Mouse (Mus musculus): Measurements from ENCODE around the gene Tns3. TPM values are rescaled to one million over a fixed set of nuclear protein-coding genes. Genes with fewer than 3 reads are reported as not detected.

Tns3 gene
- polyA plus RNA-seq (2012; rRNA removed) = 23.7 and 24.2 TPM in 2 replicates

DNA sequence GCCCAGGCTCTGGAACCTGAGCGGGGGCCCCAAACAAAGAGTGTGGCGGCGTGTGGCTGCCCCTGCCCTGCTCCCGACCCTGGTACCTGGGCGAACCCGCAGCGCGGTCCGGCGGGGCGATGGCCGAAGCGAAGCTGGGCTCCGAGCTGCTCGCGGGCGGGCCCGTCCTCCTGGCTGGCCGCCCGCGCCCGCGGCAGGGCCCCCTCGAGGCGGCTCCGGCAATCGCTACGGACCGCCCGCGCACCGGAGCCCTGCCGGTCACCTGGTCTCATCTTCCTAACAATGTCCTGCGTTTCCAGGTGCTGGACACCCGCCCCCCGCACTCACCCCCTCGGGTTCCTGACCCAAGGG is at the start of gene Tns3:
Gene Tns3, minus strand, starts transcription at position 143 of the 351 bp plus-strand sequence.
- Histone ChIP-seq H3K27ac (ENCODE audit: insufficient read depth, low read length) (peak within 1 kb of the TSS; percentile 34; the same call in 1 of the 2 replicates), H3K4me1 (ENCODE audit: control insufficient read depth, insufficient read depth, low read length) (no peaks in the 10 kb centered on the region), H3K4me3 (ENCODE audit: insufficient read depth, low read length) (peak within 1 kb of the TSS; percentile 21)
- TF ChIP-seq POLR2A (IDR thresholded peaks at IDR 0.05; ENCODE audit: extremely low read depth, insufficient read depth, low read length) (no peak), CTCF (IDR thresholded peaks at IDR 0.05; ENCODE audit: extremely low read depth, insufficient read depth, low read length) (no peak)

DNA sequence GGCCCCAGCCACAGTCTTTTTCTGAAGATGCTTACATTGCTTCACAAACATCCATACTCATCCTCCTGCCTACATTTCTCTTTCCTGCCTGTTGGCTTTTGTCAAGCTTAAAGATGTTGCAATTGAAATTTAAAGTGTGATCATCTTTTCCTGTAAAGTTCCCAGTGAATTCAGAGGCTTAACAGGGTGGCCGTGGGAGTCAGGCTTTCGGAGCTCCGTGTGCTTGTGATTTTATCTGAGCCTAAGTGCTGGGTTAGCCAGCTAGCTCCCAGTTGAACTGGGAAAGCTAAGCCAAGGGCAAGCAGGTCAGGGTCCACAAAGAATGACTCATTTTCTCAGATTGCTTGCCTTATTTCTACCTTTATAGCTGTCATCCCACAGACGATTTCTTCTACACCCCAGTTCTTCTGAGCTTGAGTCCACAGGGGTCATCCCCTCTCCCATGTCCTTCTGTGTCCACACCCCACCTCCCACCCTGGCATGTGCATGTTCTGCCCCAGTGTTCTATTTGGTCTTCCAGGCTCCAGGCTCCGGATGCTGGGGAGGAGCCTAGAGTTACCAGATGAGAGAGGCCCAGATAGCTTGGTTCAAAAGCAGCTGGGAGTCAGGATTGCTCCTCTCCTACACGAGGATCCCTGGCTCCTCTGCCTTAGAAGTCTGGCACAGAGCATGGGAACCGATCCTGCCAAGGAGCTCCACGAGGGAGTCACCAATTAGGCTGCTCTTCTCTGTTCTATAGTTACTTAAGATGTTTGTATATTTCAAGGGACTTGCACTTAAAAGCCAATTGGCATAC is 42.1 kb upstream of the Tns3 start:
- TF ChIP-seq CTCF (IDR thresholded peaks at IDR 0.05; ENCODE audit: extremely low read depth, insufficient read depth, low read length) = no peak
- TF ChIP-seq POLR2A (IDR thresholded peaks at IDR 0.05; ENCODE audit: extremely low read depth, insufficient read depth, low read length) = no peak

DNA sequence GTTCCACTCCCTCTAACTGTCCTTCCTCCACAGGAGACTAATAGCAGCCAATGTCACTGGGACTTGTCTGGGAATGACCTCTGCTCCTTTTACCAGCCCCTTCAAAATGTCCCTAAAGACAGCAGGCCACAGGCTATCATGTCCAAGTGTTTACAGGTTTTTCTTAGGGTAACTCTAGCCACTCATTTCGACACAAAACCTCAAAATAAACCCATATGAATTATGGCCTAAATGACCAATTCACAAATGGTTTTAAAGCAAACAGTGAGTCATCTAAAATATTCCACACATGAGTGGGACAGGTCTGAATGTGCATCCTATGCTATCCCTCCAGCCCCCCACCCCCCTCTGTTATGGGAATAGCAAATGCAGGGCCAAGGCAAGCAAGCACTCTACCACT is 40.8 kb upstream of the Tns3 start:
- TF ChIP-seq POLR2A (IDR thresholded peaks at IDR 0.05; ENCODE audit: extremely low read depth, insufficient read depth, low read length) = no peak
- TF ChIP-seq CTCF (IDR thresholded peaks at IDR 0.05; ENCODE audit: extremely low read depth, insufficient read depth, low read length) = no peak
- Histone ChIP-seq H3K4me1 (ENCODE audit: control insufficient read depth, insufficient read depth, low read length) (no peaks in the 10 kb centered on the region), H3K4me3 (ENCODE audit: insufficient read depth, low read length) (no peak overlapping the region), H3K27ac (ENCODE audit: insufficient read depth, low read length) (no peak overlapping the region)

More for the DNA sequence above, 42.1 kb upstream of the Tns3 start:
- no peak overlapping the region for H3K27ac ChIP-seq (ENCODE audit: insufficient read depth, low read length)
- no peaks in the 10 kb centered on the region for H3K4me1 ChIP-seq (ENCODE audit: control insufficient read depth, insufficient read depth, low read length)
- no peak overlapping the region for H3K4me3 ChIP-seq (ENCODE audit: insufficient read depth, low read length)

DNA sequence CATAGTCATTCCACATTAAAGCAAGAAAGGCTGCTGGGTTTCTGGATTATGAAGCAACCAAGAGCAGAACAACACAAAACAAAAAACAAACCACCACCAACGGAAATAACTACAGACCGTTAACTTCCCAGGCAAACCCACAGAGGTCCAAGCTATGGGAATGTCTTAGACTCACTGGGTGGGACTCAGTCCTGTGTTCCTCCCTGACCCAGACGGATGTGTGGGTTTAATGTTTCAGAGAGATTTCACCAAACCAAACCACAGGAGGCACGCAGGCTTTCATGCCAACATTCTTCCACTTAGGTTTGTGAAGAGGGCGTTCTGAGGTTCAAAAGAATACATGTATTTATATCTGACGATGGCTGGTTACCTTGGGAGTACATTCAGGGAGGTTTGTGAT is 39.5 kb upstream of the Tns3 start:
- Histone ChIP-seq H3K4me1 (ENCODE audit: control insufficient read depth, insufficient read depth, low read length) (no peaks in the 10 kb centered on the region), H3K4me3 (ENCODE audit: insufficient read depth, low read length) (no peak overlapping the region), H3K27ac (ENCODE audit: insufficient read depth, low read length) (no peak overlapping the region)
- no peak for TF ChIP-seq CTCF (IDR thresholded peaks at IDR 0.05; ENCODE audit: extremely low read depth, insufficient read depth, low read length)
- no peak for TF ChIP-seq POLR2A (IDR thresholded peaks at IDR 0.05; ENCODE audit: extremely low read depth, insufficient read depth, low read length)

DNA sequence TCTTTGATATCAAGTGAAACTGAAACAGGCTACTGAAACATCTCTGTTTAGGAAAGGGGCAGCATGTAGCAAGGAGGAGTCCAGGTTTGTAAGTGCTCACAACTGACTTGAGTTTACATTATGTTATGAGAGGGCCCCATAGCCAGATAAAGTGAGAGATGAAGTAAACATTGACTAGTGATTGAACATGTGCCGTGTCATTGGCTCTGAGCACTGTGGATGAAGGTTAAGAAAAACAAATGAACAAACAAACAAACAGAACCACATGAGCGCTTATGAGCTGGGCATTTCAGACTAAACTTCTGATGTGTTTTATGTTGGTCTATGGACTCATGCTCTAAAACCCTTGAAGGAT is 38.2 kb upstream of the Tns3 start:
- H3K4me3 ChIP-seq (ENCODE audit: insufficient read depth, low read length) = no peak overlapping the region
- no peak overlapping the region for H3K27ac ChIP-seq (ENCODE audit: insufficient read depth, low read length)
- no peak for TF ChIP-seq CTCF (IDR thresholded peaks at IDR 0.05; ENCODE audit: extremely low read depth, insufficient read depth, low read length)
- no peak for TF ChIP-seq POLR2A (IDR thresholded peaks at IDR 0.05; ENCODE audit: extremely low read depth, insufficient read depth, low read length)
- no peaks in the 10 kb centered on the region for H3K4me1 ChIP-seq (ENCODE audit: control insufficient read depth, insufficient read depth, low read length)

DNA sequence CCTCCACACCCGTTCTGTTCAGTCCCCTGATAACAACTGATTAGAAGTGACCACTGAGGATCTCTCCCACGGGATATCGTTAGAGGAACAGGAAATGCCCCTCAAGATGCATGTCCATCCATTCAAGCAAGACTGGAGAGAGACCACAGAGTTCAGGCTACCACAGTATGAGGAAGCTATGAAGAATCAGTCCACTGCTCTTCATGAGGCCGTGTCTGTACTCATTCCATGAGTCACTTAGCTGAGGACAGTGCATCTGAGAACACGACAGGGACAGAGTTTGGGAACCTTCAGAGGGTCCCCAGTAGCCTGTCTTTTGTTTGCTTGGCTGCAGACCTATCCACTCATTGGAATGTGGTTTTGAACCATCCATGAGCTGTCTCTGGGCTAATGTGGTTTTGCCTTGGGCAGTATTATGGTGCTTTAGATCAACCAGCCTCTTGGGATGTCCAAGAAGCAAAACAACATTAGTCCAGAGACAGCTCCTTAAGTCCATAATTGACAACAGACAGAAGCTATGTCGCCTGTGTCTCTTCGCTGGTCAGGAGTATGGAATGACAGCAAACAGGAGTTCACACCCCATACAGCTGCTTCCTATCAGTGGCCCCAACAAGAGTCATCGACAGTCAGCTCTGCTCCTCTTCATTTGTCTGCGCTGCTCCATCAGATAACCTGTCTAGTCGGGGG is 37.7 kb upstream of the Tns3 start:
- no peak for TF ChIP-seq CTCF (IDR thresholded peaks at IDR 0.05; ENCODE audit: extremely low read depth, insufficient read depth, low read length)
- TF ChIP-seq POLR2A (IDR thresholded peaks at IDR 0.05; ENCODE audit: extremely low read depth, insufficient read depth, low read length) = no peak
- Histone ChIP-seq H3K4me1 (ENCODE audit: control insufficient read depth, insufficient read depth, low read length) (no peaks in the 10 kb centered on the region), H3K27ac (ENCODE audit: insufficient read depth, low read length) (no peak overlapping the region), H3K4me3 (ENCODE audit: insufficient read depth, low read length) (no peak overlapping the region)

DNA sequence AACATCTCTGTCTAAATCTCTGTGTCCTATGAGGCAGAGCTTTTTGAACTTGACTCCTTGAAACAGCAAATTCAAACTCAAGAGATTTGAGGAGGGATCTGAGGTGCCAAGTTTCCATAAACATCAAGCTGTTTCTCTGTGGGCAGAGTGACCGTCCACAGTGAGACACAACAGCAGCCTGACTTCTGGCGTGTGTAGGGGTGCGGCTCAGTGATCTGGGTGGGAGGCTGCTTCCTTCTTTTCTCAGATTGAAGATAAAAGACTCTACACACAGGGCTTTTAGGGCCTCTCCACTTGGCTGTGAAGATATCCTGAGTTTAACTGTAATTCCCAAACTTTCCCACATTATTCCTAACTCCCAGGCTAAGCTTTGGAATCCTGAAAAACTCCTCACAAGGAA is 37.1 kb upstream of the Tns3 start:
- Histone ChIP-seq H3K27ac (ENCODE audit: insufficient read depth, low read length) (no peak overlapping the region), H3K4me3 (ENCODE audit: insufficient read depth, low read length) (no peak overlapping the region), H3K4me1 (ENCODE audit: control insufficient read depth, insufficient read depth, low read length) (no peaks in the 10 kb centered on the region)
- TF ChIP-seq CTCF (IDR thresholded peaks at IDR 0.05; ENCODE audit: extremely low read depth, insufficient read depth, low read length) = no peak
- no peak for TF ChIP-seq POLR2A (IDR thresholded peaks at IDR 0.05; ENCODE audit: extremely low read depth, insufficient read depth, low read length)

DNA sequence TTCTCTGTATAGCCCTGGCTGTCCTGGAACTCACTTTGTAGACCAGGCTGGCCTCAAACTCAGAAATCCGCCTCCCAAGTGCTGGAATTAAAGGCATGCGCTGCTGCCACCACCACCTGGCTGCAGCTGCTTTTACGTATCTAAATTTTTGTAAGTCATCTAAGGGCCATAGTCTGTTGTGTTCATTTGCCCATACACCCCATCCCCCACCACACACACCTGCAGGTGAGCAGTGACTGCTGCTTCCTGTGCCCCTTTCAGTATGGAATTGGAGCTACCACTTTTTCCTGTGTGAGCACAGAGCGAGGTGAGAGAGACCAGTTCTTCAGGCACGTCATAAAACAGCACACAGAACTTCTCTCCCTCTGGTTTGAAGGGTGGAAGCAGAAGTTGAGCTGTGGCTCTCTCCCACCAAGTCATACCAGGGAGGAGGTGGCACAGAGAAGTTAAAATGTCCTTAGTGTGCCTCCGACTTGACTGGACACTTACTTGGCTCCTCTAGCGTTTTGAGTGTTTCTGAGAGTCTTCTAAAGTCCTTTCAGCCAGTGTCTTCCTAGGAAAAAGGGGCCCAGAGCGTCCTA is 36.4 kb upstream of the Tns3 start:
- no peaks in the 10 kb centered on the region for H3K4me1 ChIP-seq (ENCODE audit: control insufficient read depth, insufficient read depth, low read length)
- no peak overlapping the region for H3K4me3 ChIP-seq (ENCODE audit: insufficient read depth, low read length)
- TF ChIP-seq POLR2A (IDR thresholded peaks at IDR 0.05; ENCODE audit: extremely low read depth, insufficient read depth, low read length) (no peak), CTCF (IDR thresholded peaks at IDR 0.05; ENCODE audit: extremely low read depth, insufficient read depth, low read length) (no peak)
- H3K27ac ChIP-seq (ENCODE audit: insufficient read depth, low read length) = no peak overlapping the region

DNA sequence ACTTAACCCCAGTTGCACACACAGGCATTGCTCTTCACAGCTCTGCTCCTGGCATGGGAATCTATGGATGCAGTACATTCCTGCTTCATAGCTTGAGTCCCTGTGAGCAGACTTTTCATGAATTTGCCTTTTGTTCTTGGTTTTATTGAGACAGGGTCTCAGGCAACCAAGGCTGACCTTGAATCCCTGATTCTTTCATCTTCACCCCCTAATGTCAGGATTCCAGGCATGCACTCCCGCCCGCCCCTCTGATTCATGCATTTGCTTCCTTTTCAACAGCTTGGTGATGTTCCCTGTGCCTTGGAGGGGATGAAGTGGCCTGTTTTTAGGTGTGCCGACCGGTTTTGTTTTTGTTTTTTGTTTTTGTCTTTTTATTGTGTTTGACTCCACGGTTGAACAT is 35.4 kb upstream of the Tns3 start:
- Histone ChIP-seq H3K4me3 (ENCODE audit: insufficient read depth, low read length) (no peak overlapping the region), H3K27ac (ENCODE audit: insufficient read depth, low read length) (no peak overlapping the region), H3K4me1 (ENCODE audit: control insufficient read depth, insufficient read depth, low read length) (no peaks in the 10 kb centered on the region)
- TF ChIP-seq POLR2A (IDR thresholded peaks at IDR 0.05; ENCODE audit: extremely low read depth, insufficient read depth, low read length) (no peak), CTCF (IDR thresholded peaks at IDR 0.05; ENCODE audit: extremely low read depth, insufficient read depth, low read length) (no peak)

DNA sequence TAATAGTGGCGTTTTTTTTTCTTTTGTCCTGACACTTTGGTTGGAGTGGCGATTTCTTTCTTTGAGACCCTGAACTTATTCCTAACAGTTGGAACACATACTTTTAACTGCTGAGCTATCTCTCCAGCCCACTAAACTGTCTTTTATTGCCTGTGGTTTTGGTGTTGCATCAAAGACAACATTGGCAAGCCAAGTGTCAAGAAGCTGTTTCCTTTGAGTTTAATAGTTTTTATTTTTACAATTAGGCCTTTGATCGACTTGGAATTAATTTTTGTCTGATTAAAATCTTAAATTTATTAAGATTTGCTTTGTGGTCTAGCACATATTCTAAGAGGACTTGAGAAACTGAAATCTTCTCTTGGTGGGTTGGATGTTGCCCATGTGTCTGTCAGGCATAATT is 33.3 kb upstream of the Tns3 start:
- H3K27ac ChIP-seq (ENCODE audit: insufficient read depth, low read length) = no peak overlapping the region
- TF ChIP-seq CTCF (IDR thresholded peaks at IDR 0.05; ENCODE audit: extremely low read depth, insufficient read depth, low read length) (no peak), POLR2A (IDR thresholded peaks at IDR 0.05; ENCODE audit: extremely low read depth, insufficient read depth, low read length) (no peak)
- no peaks in the 10 kb centered on the region for H3K4me1 ChIP-seq (ENCODE audit: control insufficient read depth, insufficient read depth, low read length)
- no peak overlapping the region for H3K4me3 ChIP-seq (ENCODE audit: insufficient read depth, low read length)
